In genomic region chr15:11399356-11400067, GRCm38 (mm10) we compare ENCODE assay signal across 8 mouse cellular contexts. TPM values are rescaled to one million over a fixed set of nuclear protein-coding genes. Genes with fewer than 3 reads are reported as not detected.
DNase-seq lines count a peak whose midpoint lies in the region; ATAC-seq lines count a peak whose summit lies in the region.

Gene Tars, minus strand, starts transcription at chr15:11399665.

- H3K27ac ChIP-seq in hindbrain, embryonic 14.5 days, result no peak within 1 kb of the TSS; the same call in 1 of the 2 replicates

- DNase-seq in R1 (ENCODE audit: low read depth, low spot score), result peak; percentile 99
- peak; percentile 96 to 98 for DNase-seq in cerebellum, postnatal 25 days
- peak; percentile 94 to 96 for DNase-seq in frontal cortex, postnatal 25 days (ENCODE audit: low spot score in 2 of 2)
- peak; percentile 97 for DNase-seq in hindbrain, embryonic 14.5 days (ENCODE audit: low spot score)
- peak; percentile 96 to 97 for DNase-seq in layer of hippocampus, postnatal 36 days
- peak; percentile 99 for DNase-seq in lung, postnatal 36 days
- DNase-seq in retina, postnatal 1 day, result peak; percentile 100
- DNase-seq in urinary bladder, adult 18-20 months (ENCODE audit: low spot score in 2 of 2), result peak; percentile 96

- peak within 1 kb of the TSS; percentile 79 for H3K4me2 ChIP-seq in hindbrain, embryonic 14.5 days (replicated peaks)

- peaks cover 20% of the 10 kb centered on the region for H3K36me3 ChIP-seq in hindbrain, embryonic 14.5 days (replicated peaks; ENCODE audit: control insufficient read depth, insufficient read depth)

- H3K9ac ChIP-seq in hindbrain, embryonic 14.5 days, result peak within 1 kb of the TSS; percentile 65

- H3K4me3 ChIP-seq in hindbrain, embryonic 14.5 days (replicated peaks; ENCODE audit: low read length), result peak within 1 kb of the TSS; percentile 49

- peaks cover 8% of the 10 kb centered on the region for H3K4me1 ChIP-seq in hindbrain, embryonic 14.5 days (replicated peaks; ENCODE audit: control insufficient read depth, insufficient read depth, low read length)

- under 1% methylated on average over 42 of the region's 42 CpGs for WGBS in hindbrain, embryonic 14.5 days

- no peaks in the 10 kb centered on the region for H3K27me3 ChIP-seq in hindbrain, embryonic 14.5 days (ENCODE audit: control insufficient read depth, insufficient read depth, low read length)

- peak; percentile 100 for ATAC-seq in hindbrain, embryonic 14.5 days (ENCODE audit: low FRiP score)

- H3K9me3 ChIP-seq in hindbrain, embryonic 14.5 days (ENCODE audit: control insufficient read depth, low read length), result no peaks in the 10 kb centered on the region

RNA-seq across cellular contexts. Expression of gene Tars, which starts in this region (rescaled TPM):
- 42.8 and 50.3 TPM in 2 replicates for polyA plus RNA-seq in hindbrain, embryonic 14.5 days (2014; fragmentation: Nextera tagmentation; extraction: Ambion mirVana)
- 10 to 100 TPM; 33.9 to 44.3 TPM for total RNA-seq in layer of hippocampus, postnatal 36 days (2021)
